Mouse (Mus musculus) CH12.LX (cell line): ENCODE measurements around the gene Dnajc28. TPM values are rescaled to one million over a fixed set of nuclear protein-coding genes. Genes with fewer than 3 reads are reported as not detected.

Experiments
- DNase-seq: peaks from one replicate; pipeline ENCODE4 v3.0.0-alpha.2; 2013; ENCODE audit errors: extremely low read depth
- H3K27ac ChIP-seq: 2 replicates; pipeline ENCODE4 v1.5.1; 2012; ENCODE audit warnings: low read depth, mild to moderate bottlenecking, control low read depth, moderate library complexity; ENCODE audit not compliant: insufficient read depth
- H3K27me3 ChIP-seq: replicated peaks from 2 replicates; pipeline ENCODE3; 2012; ENCODE audit warnings: inconsistent platforms
- H3K36me3 ChIP-seq, 2 experiments: replicated peaks in 1 of 2; 2 replicates each; pipeline versions ENCODE3 to v1.6.1; 2012; ENCODE audit warnings: inconsistent platforms in 1 of 2, low read length in 1 of 2, mild to moderate bottlenecking in 1 of 2, mixed read lengths in 1 of 2, moderate library complexity in 1 of 2; ENCODE audit not compliant: control insufficient read depth in 1 of 2, insufficient read depth in 1 of 2
- H3K4me1 ChIP-seq, 2 experiments: 2 replicates each; pipeline ENCODE4 v1.6.1; 2012; ENCODE audit warnings: inconsistent platforms in 1 of 2, moderate library complexity in 1 of 2; ENCODE audit not compliant: insufficient read depth in 2 of 2, control insufficient read depth in 1 of 2
- H3K4me2 ChIP-seq: 2 replicates; pipeline ENCODE4 v1.6.1; 2012; ENCODE audit warnings: low read depth, mild to moderate bottlenecking, control low read depth; ENCODE audit not compliant: poor library complexity, insufficient read depth, severe bottlenecking
- H3K4me3 ChIP-seq, 3 experiments: fragments of 150-350 bp in 1 of 3; sonication (generic) in 1 of 3; replicated peaks in 1 of 3; 2 replicates each; pipeline versions ENCODE3 to v1.5.1; 2011 to 2012; ENCODE audit warnings: low read depth in 2 of 3, low read length in 2 of 3, mild to moderate bottlenecking in 2 of 3, moderate library complexity in 2 of 3, control low read depth in 1 of 3, improper control_type of control experiment in 1 of 3, inconsistent platforms in 1 of 3, mixed read lengths in 1 of 3; ENCODE audit not compliant: poor library complexity in 1 of 3
- H3K79me2 ChIP-seq: replicated peaks from 2 replicates; pipeline ENCODE4 v1.6.1; 2012; ENCODE audit warnings: mild to moderate bottlenecking, moderate library complexity; ENCODE audit not compliant: control insufficient read depth, poor library complexity, insufficient read depth, severe bottlenecking; ENCODE audit errors: extremely low read depth
- H3K9ac ChIP-seq: 2 replicates; pipeline ENCODE4 v1.6.1; 2012; ENCODE audit warnings: low read depth, mild to moderate bottlenecking, control low read depth, moderate library complexity; ENCODE audit not compliant: insufficient read depth
- H3K9me3 ChIP-seq: replicated peaks from 2 replicates; pipeline ENCODE3; 2012; ENCODE audit warnings: low read length, inconsistent platforms, mixed read lengths
- CHD1 ChIP-seq: IDR thresholded peaks from 2 replicates; pipeline ENCODE4 v1.6.1; 2012; ENCODE audit warnings: low read depth, low read length, improper control_type of control experiment, inconsistent platforms
- ELF1 ChIP-seq: IDR thresholded peaks from 2 replicates; pipeline ENCODE4 v1.6.1; 2014; ENCODE audit warnings: low read depth, mild to moderate bottlenecking, inconsistent platforms, low read length, improper control_type of control experiment
- EP300 ChIP-seq: IDR thresholded peaks from 2 replicates; pipeline ENCODE4 v1.6.1; 2011; ENCODE audit warnings: low read length, improper control_type of control experiment
- GABPA ChIP-seq: IDR thresholded peaks from 2 replicates; pipeline ENCODE4 v1.6.1; 2012; ENCODE audit warnings: low read depth, low read length, improper control_type of control experiment, inconsistent platforms; ENCODE audit not compliant: insufficient replicate concordance
- HCFC1 ChIP-seq: IDR thresholded peaks from 2 replicates; pipeline ENCODE4 v1.6.1; 2012; ENCODE audit warnings: low read depth, mild to moderate bottlenecking, inconsistent platforms, low read length, improper control_type of control experiment
- JUN ChIP-seq: IDR thresholded peaks from 2 replicates; pipeline ENCODE4 v1.6.1; 2011; ENCODE audit warnings: low read depth, mild to moderate bottlenecking, low read length, improper control_type of control experiment, moderate library complexity; ENCODE audit not compliant: insufficient read depth
- MAFK ChIP-seq: IDR thresholded peaks from 2 replicates; pipeline ENCODE4 v1.6.1; 2011; ENCODE audit warnings: low read length, improper control_type of control experiment; ENCODE audit not compliant: insufficient replicate concordance
- MEF2A ChIP-seq: IDR thresholded peaks from 2 replicates; pipeline ENCODE4 v1.6.1; 2014; ENCODE audit warnings: low read depth, mild to moderate bottlenecking, inconsistent platforms, low read length, improper control_type of control experiment, borderline replicate concordance
- MXI1 ChIP-seq: IDR thresholded peaks from 2 replicates; pipeline ENCODE4 v1.6.1; 2011; ENCODE audit warnings: mild to moderate bottlenecking, low read depth, low read length, improper control_type of control experiment
- POLR2A ChIP-seq: IDR thresholded peaks from 2 replicates; pipeline ENCODE4 v1.6.1; 2011; ENCODE audit warnings: low read depth, mild to moderate bottlenecking, improper control_type of control experiment, low read length
- POLR2AphosphoS2 ChIP-seq: IDR thresholded peaks from 2 replicates; pipeline ENCODE4 v1.6.1; 2011; ENCODE audit warnings: low read depth, low read length, improper control_type of control experiment
- RAD21 ChIP-seq: IDR thresholded peaks from 2 replicates; pipeline ENCODE4 v1.6.1; 2011; ENCODE audit warnings: low read depth, mild to moderate bottlenecking, low read length, improper control_type of control experiment, moderate library complexity
- RCOR1 ChIP-seq: conservative IDR thresholded peaks from 2 replicates; pipeline ENCODE4 v1.6.1; 2012; ENCODE audit warnings: low read depth, mild to moderate bottlenecking, inconsistent platforms, low read length, improper control_type of control experiment
- SIN3A ChIP-seq: IDR thresholded peaks from 2 replicates; pipeline ENCODE4 v1.6.1; 2012; ENCODE audit warnings: low read length, improper control_type of control experiment, inconsistent platforms
- SMC3 ChIP-seq: IDR thresholded peaks from 2 replicates; pipeline ENCODE4 v1.6.1; 2011; ENCODE audit warnings: low read depth, low read length, improper control_type of control experiment
- ZC3H11A ChIP-seq: IDR thresholded peaks from 2 replicates; pipeline ENCODE4 v1.6.1; 2012; ENCODE audit warnings: low read depth, mild to moderate bottlenecking, inconsistent platforms, low read length, improper control_type of control experiment
- dilution Hi-C: fragments of 300-500 bp; cut with MboI; formaldehyde crosslinking; loops from 2 replicates; pipeline ENCODE4 v1.14.3; 2020; ENCODE audit warnings: low sequenced_read_pairs; ENCODE audit not compliant: extremely low pct_unique_long_range_greater_than_20kb, extremely low pct_ligation_motif_present
- in situ Hi-C: fragments of 300-500 bp; cut with MboI; formaldehyde crosslinking; loops from 3 replicates; pipeline ENCODE4 v1.14.3; 2019; ENCODE audit warnings: low sequenced_read_pairs, low pct_ligation_motif_present, low pct_unique_long_range_greater_than_20kb, mixed read lengths
- polyA plus RNA-seq: library from polyadenylated mRNA; unstranded; fragments of >175 nt; gene quantifications from 2 replicates; pipeline ENCODE4 v1.2.1, GENCODE M21; 2012; ENCODE audit warnings: low read depth; ENCODE audit not compliant: insufficient read length
- total RNA-seq, 2 experiments: library from RNA; depleted of rRNA; stranded (reverse); fragments of 300-350 nt in 1 of 2; fragments of >200 nt in 1 of 2; gene quantifications; 2 replicates each; pipeline ENCODE4 v1.2.3; 2012 to 2014

The Dnajc28 gene
- total and polyA plus RNA-seq, 3 experiments = 0.47 to 1.8 (median 0.97) TPM

- in situ Hi-C loops = no loop called here
- no peaks in the 10 kb centered on the region for H3K27me3 ChIP-seq
- DNase-seq = no peak
- H3K36me3 ChIP-seq = peaks cover 82 to 99% of the 10 kb centered on the region in 2 experiments
- H3K4me3 ChIP-seq = no peak overlapping the region
- H3K9ac ChIP-seq = no peak overlapping the region
- TF ChIP-seq GABPA (no peak), POLR2A (no peak), RCOR1 (no peak), JUN (no peak), ELF1 (no peak), ZC3H11A (no peak), EP300 (no peak), SMC3 (no peak), MEF2A (no peak), SIN3A (no peak), RAD21 (no peak), MAFK (no peak), CHD1 (no peak), MXI1 (no peak), HCFC1 (no peak)
- dilution Hi-C loops = no loop called here
- peaks cover 0 to 16% of the 10 kb centered on the region in 2 experiments; a peak in 2 of 4 replicates for H3K4me1 ChIP-seq
- peaks cover 85% of the 10 kb centered on the region for H3K79me2 ChIP-seq
- H3K4me2 ChIP-seq = no peak overlapping the region
- no peak overlapping the region for H3K27ac ChIP-seq
- H3K9me3 ChIP-seq = no peaks in the 10 kb centered on the region
Measured at GRCm38 (mm10) chr16:91661397-91661796, 42.6 kb upstream of the Dnajc28 start.

- Histone ChIP-seq H3K27me3 (no peaks in the 10 kb centered on the region), H3K4me3 (no peak overlapping the region), H3K4me2 (no peak overlapping the region), H3K9me3 (no peaks in the 10 kb centered on the region), H3K9ac (no peak overlapping the region), H3K27ac (no peak overlapping the region), H3K36me3 (peaks cover 84 to 99% of the 10 kb centered on the region in 2 experiments), H3K79me2 (peaks cover 89% of the 10 kb centered on the region), H3K4me1 (peaks cover 0 to 16% of the 10 kb centered on the region in 2 experiments; a peak in 2 of 4 replicates)
- dilution Hi-C loops (no loop called here), in situ Hi-C loops (no loop called here)
- TF ChIP-seq POLR2AphosphoS2 (peak; percentile 91; the same call in 1 of the 2 replicates), JUN (no peak)
- no peak for DNase-seq
Measured at GRCm38 (mm10) chr16:91659798-91660197, 41.0 kb upstream of the Dnajc28 start.
